Mouse (Mus musculus) stomach, postnatal 0 days (tissue): ENCODE measurements around the gene Irf2bp2. TPM values are rescaled to one million over a fixed set of nuclear protein-coding genes. Genes with fewer than 3 reads are reported as not detected.

Experiments used
- ATAC-seq: fragments of 200-750 bp; cut with Nextera tagmentation; 2 replicates; pipeline ENCODE4 v1.8.0; 2017; ENCODE audit not compliant: low FRiP score, low TSS enrichment
- DNase-seq: peaks from one replicate; pipeline ENCODE4 v3.0.0-alpha.2; 2016; ENCODE audit warnings: low spot score
- H3K27ac ChIP-seq: fragments of 300-500 bp; sonication (generic); replicated peaks from 2 replicates; pipeline ENCODE4 v1.5.1; 2014; ENCODE audit warnings: mild to moderate bottlenecking, control low read depth
- H3K27me3 ChIP-seq: fragments of 300-500 bp; sonication (generic); 2 replicates; pipeline ENCODE4 v1.6.1; 2014; ENCODE audit warnings: low read length; ENCODE audit not compliant: control insufficient read depth, insufficient read depth
- H3K36me3 ChIP-seq: fragments of 300-500 bp; sonication (generic); 2 replicates; pipeline ENCODE4 v1.6.1; 2014; ENCODE audit warnings: low read length, mixed read lengths; ENCODE audit not compliant: control insufficient read depth, insufficient read depth
- H3K4me1 ChIP-seq: fragments of 300-500 bp; sonication (generic); replicated peaks from 2 replicates; pipeline ENCODE4 v1.6.1; 2014; ENCODE audit warnings: antibody characterized with exemption; ENCODE audit not compliant: control insufficient read depth, insufficient read depth
- H3K4me2 ChIP-seq: fragments of 300-500 bp; sonication (generic); replicated peaks from 2 replicates; pipeline ENCODE4 v1.6.1; 2014; ENCODE audit warnings: low read depth, mild to moderate bottlenecking, control low read depth, moderate library complexity
- H3K4me3 ChIP-seq: fragments of 300-500 bp; sonication (generic); 2 replicates; pipeline ENCODE4 v1.5.1; 2014; ENCODE audit warnings: low read depth, low read length, control low read depth
- H3K9ac ChIP-seq: fragments of 300-500 bp; sonication (generic); 2 replicates; pipeline ENCODE4 v1.6.1; 2014; ENCODE audit warnings: mild to moderate bottlenecking, low read length, control low read depth, mixed read lengths
- H3K9me3 ChIP-seq: fragments of 300-500 bp; sonication (generic); 2 replicates; pipeline ENCODE4 v1.6.1; 2016; ENCODE audit warnings: low read length; ENCODE audit not compliant: control insufficient read depth
- CTCF ChIP-seq: IDR thresholded peaks from 2 replicates; pipeline ENCODE4 v1.5.1; 2016; ENCODE audit warnings: antibody characterized with exemption, low read depth, mild to moderate bottlenecking, moderate library complexity
- EP300 ChIP-seq: optimal IDR thresholded peaks from 2 replicates; pipeline ENCODE3; 2016; ENCODE audit warnings: antibody characterized with exemption
- WGBS: fragments of 180-500 bp; shearing (Covaris S2); extraction: QIAGEN DNeasy Blood & Tissue Kit; methylation state at CpG from one replicate; pipeline ENCODE4 v1.1.7; 2014; 5-methylcytosine and 5-hydroxymethylcytosine counted together
- polyA plus RNA-seq: library from polyadenylated mRNA; unstranded; fragments of >200 nt; fragmentation: Nextera tagmentation; extraction: Ambion mirVana; gene quantifications from 2 replicates; pipeline ENCODE4 v1.2.1, GENCODE M21; 2015

Irf2bp2 gene
- polyA plus RNA-seq, 1 experiment from 2014 or later = 10.1 TPM

DNA sequence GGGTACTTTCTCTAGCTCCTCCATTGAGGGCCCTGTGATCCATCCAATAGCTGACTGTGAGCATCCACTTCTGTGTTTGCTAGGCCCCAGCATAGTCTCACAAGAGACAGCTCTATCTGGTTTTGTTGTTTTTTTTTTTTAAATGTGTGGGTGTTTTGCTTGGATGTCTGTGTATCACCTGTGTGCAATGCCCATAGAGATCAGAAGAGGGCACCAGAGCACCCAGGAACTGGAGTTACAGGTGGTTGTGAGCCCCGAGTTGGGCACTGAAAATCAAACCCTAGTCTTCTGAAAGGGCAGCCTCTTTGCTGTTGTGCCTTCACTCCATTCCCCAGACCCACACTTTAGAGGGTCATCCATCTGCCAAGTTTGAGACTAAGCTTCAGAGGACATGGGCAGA lies 13.7 kb downstream of the Irf2bp2 start:
- H3K36me3 ChIP-seq = no peaks in the 10 kb centered on the region
- no peaks in the 10 kb centered on the region for H3K27me3 ChIP-seq
- ATAC-seq (no peak), DNase-seq (no peak)
- H3K4me3 ChIP-seq = no peak overlapping the region
- H3K27ac ChIP-seq = no peak overlapping the region
- no peaks in the 10 kb centered on the region for H3K9me3 ChIP-seq
- H3K9ac ChIP-seq = no peak overlapping the region
- no peak overlapping the region for H3K4me2 ChIP-seq
- H3K4me1 ChIP-seq = peaks cover 5% of the 10 kb centered on the region; the same call in 1 of the 2 replicates
- 96% methylated on average over 1 of the region's 1 CpGs for WGBS
- TF ChIP-seq EP300 (no peak), CTCF (peak; percentile 38)

DNA sequence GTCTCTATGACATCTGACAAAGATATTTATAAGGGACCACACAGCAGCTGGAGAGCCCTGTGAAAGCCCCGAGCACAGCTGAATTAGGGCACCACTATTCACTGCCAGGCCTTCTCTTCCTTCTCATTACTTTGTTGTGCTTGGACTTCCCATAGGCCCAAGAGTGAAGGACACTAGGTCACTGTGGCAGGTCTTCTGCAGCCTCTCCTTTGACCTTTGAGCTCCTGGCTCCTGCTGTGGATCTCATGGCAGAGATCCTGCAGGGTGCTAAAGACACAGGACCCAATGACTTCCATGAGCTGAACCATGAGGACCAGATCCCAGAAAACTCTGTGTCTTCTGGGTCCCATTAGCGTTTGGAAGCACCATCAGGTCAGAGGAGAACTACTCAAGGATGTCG lies 15.1 kb downstream of the Irf2bp2 start:
- ATAC-seq (no peak), DNase-seq (no peak)
- Histone ChIP-seq H3K27ac (no peak overlapping the region), H3K9me3 (no peaks in the 10 kb centered on the region), H3K27me3 (no peaks in the 10 kb centered on the region), H3K4me1 (no peaks in the 10 kb centered on the region), H3K4me3 (no peak overlapping the region), H3K36me3 (no peaks in the 10 kb centered on the region), H3K4me2 (no peak overlapping the region), H3K9ac (no peak overlapping the region)
- TF ChIP-seq CTCF (no peak), EP300 (no peak)
- 85% methylated on average over 3 of the region's 3 CpGs for WGBS

DNA sequence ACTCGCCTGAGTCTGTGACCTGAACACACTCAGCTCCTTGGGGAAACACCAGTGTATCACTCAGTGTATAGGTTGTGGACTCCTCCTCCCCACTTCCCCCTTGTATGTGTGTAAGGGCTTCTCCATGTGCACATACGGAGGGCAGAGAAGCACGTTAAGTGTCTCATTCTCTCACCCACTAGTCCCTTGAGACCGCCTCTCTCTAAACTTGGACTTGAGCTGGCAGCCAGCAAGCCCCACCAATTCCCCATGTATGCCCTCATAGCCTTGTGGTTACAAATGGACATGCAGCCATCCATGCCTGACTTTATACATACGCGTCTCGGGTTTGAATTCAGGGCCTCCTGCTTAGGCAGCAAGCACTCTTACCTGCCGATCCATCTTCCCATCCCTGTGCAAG lies 16.9 kb downstream of the Irf2bp2 start:
- Histone ChIP-seq H3K36me3 (no peaks in the 10 kb centered on the region), H3K4me1 (no peaks in the 10 kb centered on the region), H3K4me2 (no peak overlapping the region), H3K9me3 (no peaks in the 10 kb centered on the region), H3K4me3 (no peak overlapping the region), H3K27me3 (no peaks in the 10 kb centered on the region), H3K9ac (no peak overlapping the region), H3K27ac (no peak overlapping the region)
- TF ChIP-seq CTCF (0 out of 2 replicates have a peak, but pooled peaks have one; percentile 1), EP300 (no peak)
- no peak for DNase-seq
- 89% methylated on average over 8 of the region's 8 CpGs for WGBS
- ATAC-seq = no peak

DNA sequence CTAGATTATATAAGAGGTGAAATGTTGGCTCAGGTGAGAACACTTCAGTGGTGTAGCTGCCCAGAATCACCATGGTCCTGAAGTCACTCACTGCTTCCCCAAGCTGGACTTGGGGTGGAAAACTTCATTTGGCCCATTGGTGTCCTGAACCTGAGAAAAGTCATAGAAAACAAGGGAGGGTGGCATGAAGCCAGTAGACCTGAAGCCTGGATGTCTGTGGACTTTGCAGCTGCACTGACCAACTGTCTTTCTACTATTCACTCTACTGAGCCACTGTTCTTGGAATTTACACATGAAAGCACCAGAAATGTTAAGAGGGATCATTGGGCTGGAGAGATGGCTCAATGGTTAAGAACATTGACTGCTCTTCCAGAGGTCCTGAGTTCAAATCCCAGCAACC lies 17.7 kb downstream of the Irf2bp2 start:
- no peak overlapping the region for H3K4me3 ChIP-seq
- no peaks in the 10 kb centered on the region for H3K36me3 ChIP-seq
- no peaks in the 10 kb centered on the region for H3K27me3 ChIP-seq
- TF ChIP-seq CTCF = no peak
- no peak for TF ChIP-seq EP300
- ATAC-seq (no peak), DNase-seq (no peak)
- no peak overlapping the region for H3K9ac ChIP-seq
- H3K4me2 ChIP-seq = no peak overlapping the region
- no peaks in the 10 kb centered on the region for H3K9me3 ChIP-seq
- H3K27ac ChIP-seq = no peak overlapping the region
- no peaks in the 10 kb centered on the region for H3K4me1 ChIP-seq

DNA sequence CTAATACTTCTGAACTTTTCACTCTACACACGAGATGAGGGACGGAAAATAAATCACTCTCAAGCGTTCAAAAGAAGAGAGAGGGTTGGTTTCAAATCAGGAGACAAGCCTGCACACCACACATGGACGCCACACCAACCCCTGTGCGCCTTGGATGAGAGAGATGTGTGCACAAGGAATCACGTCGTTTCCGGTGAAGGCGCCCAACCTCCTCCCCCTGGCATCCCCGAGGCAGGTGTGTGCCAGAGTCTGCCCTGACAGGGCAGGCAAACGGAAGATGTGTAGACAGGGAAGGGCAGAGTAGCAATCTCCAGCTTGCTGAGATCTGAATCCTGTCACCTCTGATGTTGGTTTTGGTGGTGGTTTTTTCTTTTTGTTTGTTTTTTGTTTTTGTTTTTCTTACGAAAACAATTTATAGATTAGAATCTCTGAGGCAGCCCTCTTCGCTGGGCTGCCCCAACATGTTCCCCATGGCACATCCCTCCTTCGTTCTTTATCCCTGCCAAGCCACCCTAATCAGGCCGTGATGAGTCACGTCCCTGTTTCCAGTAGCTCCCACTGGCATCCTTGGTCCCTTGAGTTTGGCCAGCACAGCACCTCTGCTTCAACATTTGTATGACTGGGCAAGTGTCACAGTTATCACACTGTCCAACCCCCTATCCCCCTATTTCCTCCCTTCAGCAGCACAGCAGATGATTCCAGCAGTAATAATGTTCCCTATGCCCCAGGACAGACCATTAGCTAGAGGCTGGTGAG lies 18.7 kb downstream of the Irf2bp2 start:
- peak overlapping the region; percentile 36; the same call in 1 of the 2 replicates for H3K27ac ChIP-seq
- no peak overlapping the region for H3K4me3 ChIP-seq
- no peaks in the 10 kb centered on the region for H3K4me1 ChIP-seq
- no peak for TF ChIP-seq CTCF
- no peak for TF ChIP-seq EP300
- no peaks in the 10 kb centered on the region for H3K9me3 ChIP-seq
- H3K4me2 ChIP-seq = no peak overlapping the region
- 57% methylated on average over 16 of the region's 16 CpGs for WGBS
- H3K36me3 ChIP-seq = no peaks in the 10 kb centered on the region
- ATAC-seq (no peak), DNase-seq (no peak)
- no peak overlapping the region for H3K9ac ChIP-seq
- no peaks in the 10 kb centered on the region for H3K27me3 ChIP-seq

DNA sequence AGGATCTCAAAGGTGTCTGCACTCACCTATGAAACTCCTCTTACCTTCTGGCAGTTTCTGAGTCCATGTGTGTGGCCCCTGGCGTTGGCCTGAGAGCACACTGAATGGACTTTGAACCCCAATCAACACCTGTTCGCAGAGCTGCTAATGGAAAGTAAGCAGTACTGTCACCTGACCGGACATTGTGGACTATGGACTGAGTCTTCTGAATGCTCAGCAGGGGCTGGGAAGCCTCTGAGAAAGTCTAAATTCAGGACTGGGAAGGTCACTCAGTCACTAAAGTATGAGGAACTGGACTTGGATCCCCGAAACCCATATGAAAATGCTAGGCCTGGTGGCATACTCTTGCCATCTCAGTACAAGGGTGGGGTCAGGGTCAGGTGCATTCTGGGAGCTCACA lies 19.9 kb downstream of the Irf2bp2 start:
- 79% methylated on average over 4 of the region's 4 CpGs for WGBS
- H3K27me3 ChIP-seq = no peaks in the 10 kb centered on the region

More for the DNA sequence above, 19.9 kb downstream of the Irf2bp2 start:
- DNase-seq = peak; percentile 77
- no peaks in the 10 kb centered on the region for H3K36me3 ChIP-seq
- no peak overlapping the region for H3K9ac ChIP-seq
- no peaks in the 10 kb centered on the region for H3K4me1 ChIP-seq
- ATAC-seq = peak; percentile 94
- TF ChIP-seq EP300 = no peak
- no peak for TF ChIP-seq CTCF
- 0 out of 2 replicates have a peak overlapping the region, but pooled peaks have one; percentile 36 for H3K27ac ChIP-seq
- H3K4me3 ChIP-seq = no peak overlapping the region
- H3K4me2 ChIP-seq = no peak overlapping the region
- no peaks in the 10 kb centered on the region for H3K9me3 ChIP-seq
